Mouse (Mus musculus): ENCODE results near the gene Scd2. TPM values are rescaled to one million over a fixed set of nuclear protein-coding genes. Genes with fewer than 3 reads are reported as not detected.

Scd2 gene
- polyA plus RNA-seq, 1 experiment: 717 TPM

DNA sequence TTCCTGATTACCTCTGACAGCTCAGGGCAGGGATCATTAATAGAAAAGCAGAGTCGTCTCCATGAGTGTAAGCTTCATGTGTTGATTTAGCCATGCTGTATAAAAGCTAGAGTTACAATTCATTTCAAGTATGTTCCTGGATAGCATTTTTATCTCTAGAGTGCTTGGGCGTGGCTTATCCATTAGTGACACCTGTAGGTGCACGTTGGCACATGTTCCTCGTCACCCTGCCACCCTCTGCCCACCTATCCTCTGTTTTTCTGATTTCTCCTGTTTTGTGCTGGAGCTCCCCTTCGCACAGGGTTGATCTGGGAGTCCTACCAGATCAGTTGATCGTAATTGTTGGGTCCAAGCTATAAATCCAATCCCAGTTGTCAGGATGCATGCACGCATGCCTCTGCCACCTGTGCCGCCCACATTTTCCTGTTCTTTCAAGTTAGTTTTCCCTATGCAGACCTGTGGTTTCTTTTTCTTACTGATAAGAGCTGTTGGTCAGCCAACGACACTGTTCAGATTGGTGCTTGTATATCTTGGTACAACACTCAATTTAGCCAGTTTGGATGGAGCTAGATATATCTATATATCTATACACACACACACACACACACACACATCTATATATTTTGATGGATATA lies 8.3 kb downstream of the Scd2 start:
- Histone ChIP-seq H3K4me3 (ENCODE audit: insufficient read depth, low read length) (no peak overlapping the region), H3K4me1 (ENCODE audit: control insufficient read depth, insufficient read depth, low read length) (peaks cover 27% of the 10 kb centered on the region), H3K27ac (ENCODE audit: insufficient read depth, low read length) (no peak overlapping the region)
- TF ChIP-seq POLR2A (IDR thresholded peaks at IDR 0.05; ENCODE audit: extremely low read depth, insufficient read depth, low read length): no peak
- no peak for TF ChIP-seq CTCF (IDR thresholded peaks at IDR 0.05; ENCODE audit: extremely low read depth, insufficient read depth, low read length)

DNA sequence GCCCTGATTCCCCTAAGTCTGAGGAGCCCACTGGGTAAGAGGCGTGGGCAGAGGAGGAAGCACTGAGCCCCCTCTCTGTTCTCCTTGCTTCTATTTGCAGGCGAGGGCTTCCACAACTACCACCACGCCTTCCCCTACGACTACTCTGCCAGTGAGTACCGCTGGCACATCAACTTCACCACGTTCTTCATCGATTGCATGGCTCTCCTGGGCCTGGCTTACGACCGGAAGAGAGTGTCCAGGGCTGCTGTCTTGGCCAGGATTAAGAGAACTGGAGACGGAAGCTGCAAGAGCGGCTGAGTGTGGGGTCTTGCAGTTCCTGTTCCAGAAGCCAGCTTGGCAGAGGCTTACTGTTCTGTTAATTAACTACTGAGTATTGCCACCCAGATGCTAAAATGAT lies 9.4 kb downstream of the Scd2 start:
- H3K27ac ChIP-seq (ENCODE audit: insufficient read depth, low read length): no peak overlapping the region
- peaks cover 27% of the 10 kb centered on the region for H3K4me1 ChIP-seq (ENCODE audit: control insufficient read depth, insufficient read depth, low read length)
- no peak overlapping the region for H3K4me3 ChIP-seq (ENCODE audit: insufficient read depth, low read length)
- no peak for TF ChIP-seq CTCF (IDR thresholded peaks at IDR 0.05; ENCODE audit: extremely low read depth, insufficient read depth, low read length)
- TF ChIP-seq POLR2A (IDR thresholded peaks at IDR 0.05; ENCODE audit: extremely low read depth, insufficient read depth, low read length): 0 out of 2 replicates have a peak, but pooled peaks have one; percentile 23

DNA sequence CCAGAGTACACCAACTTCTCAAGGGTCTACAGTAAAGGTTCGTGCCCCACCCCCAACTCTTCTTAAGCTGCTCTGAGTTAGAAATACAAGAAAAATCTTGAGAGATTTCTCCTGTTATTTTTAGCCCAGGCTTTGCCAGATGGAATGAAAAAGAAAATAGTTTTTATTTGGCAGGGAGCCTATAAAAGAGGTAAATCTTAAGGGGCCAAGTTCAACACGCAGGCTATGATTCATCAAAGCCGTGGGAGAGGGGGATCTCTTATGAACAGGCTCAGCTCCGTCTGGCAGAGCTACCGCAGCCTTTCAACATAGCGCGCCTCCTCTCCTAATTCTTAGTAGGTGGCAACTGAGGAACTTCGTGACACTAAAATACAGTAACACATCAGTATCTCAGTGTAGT lies 10.0 kb downstream of the Scd2 start:
- H3K27ac ChIP-seq (ENCODE audit: insufficient read depth, low read length): no peak overlapping the region
- H3K4me1 ChIP-seq (ENCODE audit: control insufficient read depth, insufficient read depth, low read length): peaks cover 27% of the 10 kb centered on the region
- no peak for TF ChIP-seq CTCF (IDR thresholded peaks at IDR 0.05; ENCODE audit: extremely low read depth, insufficient read depth, low read length)
- TF ChIP-seq POLR2A (IDR thresholded peaks at IDR 0.05; ENCODE audit: extremely low read depth, insufficient read depth, low read length): no peak
- H3K4me3 ChIP-seq (ENCODE audit: insufficient read depth, low read length): no peak overlapping the region

DNA sequence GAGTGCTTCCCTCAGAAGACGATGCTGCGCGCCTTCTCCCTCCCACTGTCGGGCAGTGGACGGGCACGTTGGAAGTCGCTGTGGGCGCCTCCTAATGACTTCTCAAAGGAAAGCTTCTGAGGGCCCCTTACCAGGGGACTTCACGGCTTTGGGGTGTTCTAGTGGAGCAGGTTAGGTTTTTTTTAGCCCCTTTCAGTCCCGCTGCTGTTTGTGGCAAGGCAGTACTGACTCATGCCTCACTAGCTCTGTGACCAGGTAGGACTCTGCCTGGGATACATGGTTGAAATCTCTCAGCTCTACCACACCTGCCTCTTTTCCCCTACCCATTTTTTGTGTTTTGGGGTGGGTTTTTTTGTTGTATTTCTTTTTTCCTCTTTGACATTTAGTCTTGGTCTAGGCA lies 10.9 kb downstream of the Scd2 start:
- H3K27ac ChIP-seq (ENCODE audit: insufficient read depth, low read length): no peak overlapping the region; the same call in 1 of the 2 replicates

DNA sequence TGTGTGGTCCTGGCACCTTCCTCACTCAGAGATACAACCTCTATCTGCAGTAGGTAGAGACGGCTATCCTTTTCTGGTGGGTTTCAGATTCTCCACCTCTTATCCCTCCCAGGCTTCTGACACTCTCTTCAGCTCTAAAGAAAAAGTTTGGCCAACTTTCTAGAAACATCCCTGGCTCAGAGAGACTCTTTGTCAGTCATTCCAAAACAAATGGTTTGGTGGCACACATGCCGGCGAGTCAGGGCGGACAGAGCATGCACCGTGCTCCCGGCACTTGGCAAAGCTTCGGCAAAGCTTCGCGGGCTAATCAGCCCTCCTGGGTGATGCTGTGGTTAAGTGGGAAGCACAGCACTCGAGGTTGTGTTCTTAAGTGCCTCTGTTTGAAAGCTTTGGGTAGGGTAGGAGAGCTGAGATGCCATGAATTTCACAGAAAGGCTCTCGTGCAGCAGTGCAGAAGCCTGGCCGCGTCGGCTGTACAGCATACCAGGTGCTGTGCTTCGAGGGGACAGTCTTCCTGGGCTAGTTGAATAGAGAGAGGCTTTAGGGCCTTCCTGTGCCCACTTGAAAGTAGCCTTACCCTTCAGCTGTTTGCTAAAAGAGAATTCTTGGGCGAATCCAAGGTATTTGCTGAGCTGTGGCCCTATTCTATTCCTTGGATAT lies 11.5 kb downstream of the Scd2 start:
- Histone ChIP-seq H3K4me1 (ENCODE audit: control insufficient read depth, insufficient read depth, low read length) (peaks cover 21% of the 10 kb centered on the region), H3K4me3 (ENCODE audit: insufficient read depth, low read length) (no peak overlapping the region), H3K27ac (ENCODE audit: insufficient read depth, low read length) (no peak overlapping the region)
- TF ChIP-seq CTCF (IDR thresholded peaks at IDR 0.05; ENCODE audit: extremely low read depth, insufficient read depth, low read length) (no peak), POLR2A (IDR thresholded peaks at IDR 0.05; ENCODE audit: extremely low read depth, insufficient read depth, low read length) (no peak)

More for the DNA sequence above, 10.9 kb downstream of the Scd2 start:
- Histone ChIP-seq H3K4me3 (ENCODE audit: insufficient read depth, low read length) (no peak overlapping the region), H3K4me1 (ENCODE audit: control insufficient read depth, insufficient read depth, low read length) (peaks cover 22% of the 10 kb centered on the region)
- no peak for TF ChIP-seq CTCF (IDR thresholded peaks at IDR 0.05; ENCODE audit: extremely low read depth, insufficient read depth, low read length)

DNA sequence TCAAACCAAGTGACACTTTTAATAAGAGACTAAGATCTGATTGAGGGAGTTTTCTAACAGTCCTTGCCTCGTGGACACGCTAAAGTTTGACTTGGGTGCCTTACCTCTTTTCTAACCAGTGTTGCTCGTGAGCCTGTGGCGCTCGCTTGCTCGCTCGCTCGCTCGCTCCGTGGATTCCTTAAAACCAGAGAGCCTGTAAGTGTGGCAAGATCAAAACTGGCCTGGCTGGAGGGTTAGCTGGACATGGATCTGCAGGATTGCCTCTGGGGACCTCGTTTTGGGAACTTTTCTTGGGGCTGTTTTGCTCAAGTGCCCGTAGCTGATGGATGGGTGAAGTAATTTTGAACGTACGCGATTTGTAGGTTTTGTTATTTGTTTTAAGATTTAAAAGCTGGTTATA lies 12.2 kb downstream of the Scd2 start:
- Histone ChIP-seq H3K4me1 (ENCODE audit: control insufficient read depth, insufficient read depth, low read length) (peaks cover 17% of the 10 kb centered on the region), H3K4me3 (ENCODE audit: insufficient read depth, low read length) (no peak overlapping the region), H3K27ac (ENCODE audit: insufficient read depth, low read length) (no peak overlapping the region)
- TF ChIP-seq CTCF (IDR thresholded peaks at IDR 0.05; ENCODE audit: extremely low read depth, insufficient read depth, low read length) (no peak), POLR2A (IDR thresholded peaks at IDR 0.05; ENCODE audit: extremely low read depth, insufficient read depth, low read length) (no peak; the same call in 1 of the 2 replicates)

DNA sequence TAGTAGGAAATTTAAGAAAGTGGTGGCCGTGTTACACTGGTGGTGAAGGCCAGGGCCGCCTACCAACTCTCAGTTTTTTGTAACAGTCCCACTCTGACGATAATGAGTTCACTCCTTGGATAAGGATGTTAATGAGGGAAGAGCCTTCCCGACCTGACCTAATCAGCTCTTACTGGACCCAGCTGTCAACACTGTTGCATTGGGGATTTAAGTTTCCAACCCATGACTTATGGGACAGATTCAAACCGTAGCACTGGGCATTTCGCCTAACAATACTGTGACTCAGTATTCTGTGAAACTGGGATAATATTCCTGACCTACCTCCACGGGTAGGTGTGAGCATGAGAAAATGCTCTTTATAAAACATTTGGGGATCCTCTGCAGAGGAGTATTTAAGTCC lies 12.7 kb downstream of the Scd2 start:
- Histone ChIP-seq H3K4me3 (ENCODE audit: insufficient read depth, low read length) (no peak overlapping the region), H3K4me1 (ENCODE audit: control insufficient read depth, insufficient read depth, low read length) (peaks cover 14% of the 10 kb centered on the region), H3K27ac (ENCODE audit: insufficient read depth, low read length) (no peak overlapping the region)
- TF ChIP-seq CTCF (IDR thresholded peaks at IDR 0.05; ENCODE audit: extremely low read depth, insufficient read depth, low read length) (no peak), POLR2A (IDR thresholded peaks at IDR 0.05; ENCODE audit: extremely low read depth, insufficient read depth, low read length) (no peak)

DNA sequence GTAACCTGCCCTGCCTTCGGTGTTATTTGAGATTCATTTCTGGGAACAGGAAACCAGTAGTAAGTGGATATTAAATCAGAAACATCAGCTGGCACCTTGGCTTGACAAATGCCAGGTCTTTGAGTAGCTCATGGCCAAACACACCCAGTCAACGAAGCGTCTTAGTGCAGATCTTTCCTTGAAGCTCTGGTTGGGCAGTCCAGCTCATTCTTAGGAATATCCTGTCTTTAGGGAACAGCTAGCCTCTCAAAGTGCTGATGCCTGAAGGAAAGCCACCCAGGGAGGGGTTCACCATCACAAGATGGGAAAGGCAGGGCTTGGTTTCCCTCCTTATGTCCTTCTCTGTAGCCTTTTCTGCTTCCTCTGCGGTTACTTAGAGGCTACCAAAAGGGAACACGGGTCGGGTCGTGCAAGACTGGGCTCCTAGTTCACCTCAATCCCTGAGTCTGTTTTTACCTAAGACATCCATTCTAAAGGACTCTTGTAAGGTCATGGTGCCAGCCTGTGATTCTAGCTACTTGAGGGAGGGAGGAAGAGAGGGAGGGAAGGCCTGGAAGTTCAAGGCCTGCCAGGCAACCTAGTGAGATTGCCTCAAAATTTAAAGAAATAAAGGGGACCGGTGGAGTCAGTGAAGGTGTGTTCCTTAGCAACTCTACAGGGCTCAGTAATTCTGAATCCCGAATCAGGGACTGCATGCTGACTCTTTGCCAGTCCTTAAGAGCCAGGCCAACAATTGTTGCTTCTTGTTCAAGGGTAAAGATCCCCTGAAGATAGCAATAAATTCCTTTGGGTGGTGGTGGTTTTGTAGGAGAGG lies 13.8 kb downstream of the Scd2 start:
- no peak overlapping the region for H3K27ac ChIP-seq (ENCODE audit: insufficient read depth, low read length)

DNA sequence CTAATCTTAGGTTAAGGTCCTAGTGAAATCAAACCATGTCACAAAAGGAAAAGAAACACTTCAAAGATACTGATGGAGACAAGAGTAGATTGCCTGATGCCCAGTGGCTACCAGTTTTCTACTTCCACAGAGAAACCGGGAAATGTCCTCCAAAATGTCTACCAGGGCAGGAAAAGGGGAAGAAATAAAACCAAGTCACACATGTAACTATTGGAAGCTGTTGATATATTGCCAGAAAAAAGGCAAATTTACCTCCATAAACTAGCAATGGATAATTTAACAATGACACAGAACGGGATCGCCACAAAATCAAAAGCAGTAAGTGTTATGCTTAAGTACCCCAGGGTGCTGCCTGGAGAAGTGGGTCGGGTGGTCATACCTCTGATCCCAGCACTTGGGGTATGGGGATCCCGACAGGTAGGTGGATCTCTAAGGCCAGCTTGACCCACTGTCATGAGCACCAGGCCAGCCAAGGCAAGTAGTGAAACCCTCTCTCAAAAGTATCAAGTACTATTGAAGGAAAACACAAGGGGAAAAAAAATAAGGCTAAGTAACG lies 14.5 kb downstream of the Scd2 start:
- H3K4me3 ChIP-seq (ENCODE audit: insufficient read depth, low read length): no peak overlapping the region
- TF ChIP-seq CTCF (IDR thresholded peaks at IDR 0.05; ENCODE audit: extremely low read depth, insufficient read depth, low read length) (no peak), POLR2A (IDR thresholded peaks at IDR 0.05; ENCODE audit: extremely low read depth, insufficient read depth, low read length) (no peak)
- H3K4me1 ChIP-seq (ENCODE audit: control insufficient read depth, insufficient read depth, low read length): peaks cover 4% of the 10 kb centered on the region; the same call in 1 of the 2 replicates
- H3K27ac ChIP-seq (ENCODE audit: insufficient read depth, low read length): no peak overlapping the region

More for the DNA sequence above, 13.8 kb downstream of the Scd2 start:
- H3K4me1 ChIP-seq (ENCODE audit: control insufficient read depth, insufficient read depth, low read length): peaks cover 9% of the 10 kb centered on the region
- H3K4me3 ChIP-seq (ENCODE audit: insufficient read depth, low read length): no peak overlapping the region
- TF ChIP-seq POLR2A (IDR thresholded peaks at IDR 0.05; ENCODE audit: extremely low read depth, insufficient read depth, low read length) (no peak), CTCF (IDR thresholded peaks at IDR 0.05; ENCODE audit: extremely low read depth, insufficient read depth, low read length) (no peak)
